Mouse (Mus musculus): Measurements from ENCODE around the gene Gm36210. TPM values are rescaled to one million over a fixed set of nuclear protein-coding genes. Genes with fewer than 3 reads are reported as not detected.

Gene Gm36210
- total RNA-seq, 2 experiments from 2014 or later: not detected

DNA sequence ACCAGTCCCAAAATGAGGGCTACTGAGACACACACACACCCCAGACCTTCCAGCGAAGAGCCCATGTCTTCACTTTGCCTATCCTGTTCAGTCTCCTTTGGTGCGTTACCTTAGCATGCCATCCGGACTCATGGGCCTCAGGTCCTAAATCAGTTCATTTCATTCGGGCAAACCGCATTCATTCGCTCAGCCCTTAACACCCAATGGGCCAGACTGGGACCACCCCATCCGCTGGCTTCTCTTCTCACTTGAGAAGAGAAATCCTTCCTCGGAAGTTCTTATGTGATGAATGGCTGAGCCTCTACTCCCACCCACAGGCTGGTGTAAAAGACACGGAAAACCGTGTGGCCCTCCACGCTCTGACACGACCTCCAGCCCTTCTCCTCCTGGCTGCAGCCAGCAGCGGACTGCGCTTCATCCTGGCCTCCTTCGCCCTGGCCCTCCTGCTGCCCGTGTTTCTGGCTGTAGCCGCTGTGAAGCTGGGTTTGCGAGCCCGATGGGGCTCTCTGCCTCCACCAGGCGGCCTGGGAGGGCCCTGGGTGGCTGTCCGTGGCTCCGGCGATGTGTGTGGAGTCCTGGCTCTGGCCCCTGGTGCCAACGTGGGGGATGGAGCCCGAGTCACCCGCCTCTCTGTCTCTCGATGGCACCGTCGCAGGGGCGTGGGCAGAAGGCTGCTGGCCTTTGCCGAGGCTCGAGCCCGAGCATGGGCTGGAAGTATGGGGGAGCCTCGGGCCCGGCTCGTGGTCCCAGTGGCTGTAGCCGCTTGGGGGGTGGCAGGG lies 17.5 kb upstream of the Gm36210 start:
- ATAC-seq (replicated peaks; ENCODE audit: poor library complexity, severe bottlenecking): peak; percentile 21

DNA sequence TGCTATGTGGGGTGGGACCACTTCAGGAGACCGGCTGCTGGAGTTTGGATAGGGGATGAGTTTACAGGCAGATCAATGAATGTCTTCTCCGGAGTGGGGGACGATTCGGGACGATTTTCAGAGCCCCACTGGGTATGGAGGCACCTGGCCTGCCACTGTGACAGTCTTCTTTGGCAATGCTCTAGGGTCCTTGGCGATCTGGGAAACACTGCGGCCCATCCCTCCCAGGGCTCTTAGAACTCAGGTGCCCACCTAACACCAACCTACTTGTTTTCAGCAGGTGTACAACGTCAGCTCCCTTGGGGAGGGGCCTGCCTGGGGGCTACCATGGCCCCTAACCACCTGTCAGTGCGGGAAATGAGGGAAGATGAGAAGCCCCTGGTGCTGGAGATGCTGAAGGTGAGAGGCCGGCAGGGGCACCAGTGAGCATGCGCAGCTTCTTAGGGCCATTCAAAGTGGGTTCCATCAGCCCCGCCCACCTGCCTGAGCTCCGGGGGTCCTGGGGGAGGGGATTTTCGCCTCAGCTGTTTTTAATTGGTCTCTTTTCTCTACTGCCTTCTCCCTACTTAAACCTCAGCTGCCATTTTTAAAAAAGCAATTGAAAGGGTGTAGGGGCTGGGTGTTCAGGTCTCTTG lies 16.7 kb upstream of the Gm36210 start:
- ATAC-seq (replicated peaks; ENCODE audit: poor library complexity, severe bottlenecking): no peak

DNA sequence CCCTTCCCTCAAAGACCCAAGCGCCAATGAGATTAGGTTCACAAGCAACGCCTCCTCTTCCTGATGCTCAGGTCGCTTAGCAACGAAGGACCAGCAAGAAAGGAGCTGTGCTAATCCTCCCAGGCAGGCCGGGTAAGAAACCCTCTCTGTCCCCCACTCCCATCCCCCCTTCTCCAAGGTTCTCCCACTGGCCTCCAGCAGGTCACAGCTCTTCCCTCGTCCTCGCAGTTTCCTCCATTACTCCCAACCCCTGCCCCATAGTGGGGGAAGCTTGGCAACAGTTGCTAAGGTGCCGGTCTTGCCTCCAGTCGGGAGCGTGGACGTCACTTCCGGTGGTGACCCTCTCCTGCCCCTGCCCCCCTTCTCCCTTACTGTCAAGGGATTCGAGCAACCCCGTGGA lies 16.2 kb upstream of the Gm36210 start:
- ATAC-seq (replicated peaks; ENCODE audit: poor library complexity, severe bottlenecking): peak; percentile 44

DNA sequence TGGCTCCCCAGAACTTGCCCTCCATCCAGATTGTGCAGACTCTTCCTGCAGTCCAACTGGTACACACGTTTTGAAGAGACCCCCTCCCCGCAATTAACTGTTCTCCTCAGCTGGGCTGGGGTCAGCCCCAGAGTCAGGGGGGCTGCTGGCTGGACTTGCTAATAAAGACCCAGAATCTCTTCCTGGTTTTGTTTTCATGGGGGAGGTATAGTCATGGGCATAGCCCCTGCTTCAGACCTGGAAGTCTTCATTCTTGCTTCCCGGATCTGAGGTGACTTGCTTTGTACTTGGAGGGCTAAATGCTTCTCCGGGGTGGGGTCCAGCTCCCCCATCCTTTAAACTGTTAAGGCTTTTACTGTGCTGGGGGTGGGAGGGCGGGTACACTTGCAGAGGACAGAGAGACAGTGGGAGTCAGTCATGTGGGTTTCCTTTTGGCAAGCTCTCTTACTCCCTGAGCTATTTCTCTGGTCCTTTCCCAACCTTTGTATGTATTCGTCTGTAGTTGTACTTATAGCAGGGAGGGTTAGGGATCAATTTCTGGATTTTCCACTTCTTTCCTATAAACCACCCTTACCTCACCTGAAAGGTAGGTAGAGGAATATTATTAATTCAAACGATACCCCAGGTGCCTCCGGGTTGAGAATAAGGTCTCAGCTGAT lies 15.6 kb upstream of the Gm36210 start, which contains the start of gene Nat14:
Gene Nat14 (plus strand): TSS at position 205 of the 659 bp plus-strand sequence.
- no peak for ATAC-seq (replicated peaks; ENCODE audit: poor library complexity, severe bottlenecking)

- ATAC-seq (replicated peaks; ENCODE audit: poor library complexity, severe bottlenecking): peak; percentile 15
These were observed 14.9 kb upstream of the Gm36210 start for GRCm38 (mm10) chr7:4920976-4921823.

- no peak for ATAC-seq (replicated peaks; ENCODE audit: poor library complexity, severe bottlenecking)
These were observed 14.2 kb upstream of the Gm36210 start for GRCm38 (mm10) chr7:4920496-4920895.

DNA sequence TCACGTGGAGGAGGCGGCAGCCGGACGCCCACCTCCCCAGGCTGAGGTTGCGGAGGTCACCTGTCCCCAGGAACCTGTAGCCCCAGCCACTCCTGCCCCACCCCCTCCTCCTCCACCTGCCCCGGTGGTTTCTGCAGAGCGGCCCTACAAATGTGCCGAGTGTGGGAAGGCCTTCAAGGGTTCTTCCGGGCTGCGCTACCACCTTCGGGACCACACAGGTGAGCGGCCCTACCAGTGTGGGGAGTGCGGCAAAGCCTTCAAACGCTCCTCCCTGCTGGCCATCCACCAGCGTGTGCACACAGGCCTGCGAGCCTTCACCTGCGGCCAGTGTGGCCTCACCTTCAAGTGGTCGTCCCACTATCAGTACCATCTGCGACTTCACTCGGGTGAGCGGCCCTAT lies 13.7 kb upstream of the Gm36210 start:
- no peak for ATAC-seq (replicated peaks; ENCODE audit: poor library complexity, severe bottlenecking)

DNA sequence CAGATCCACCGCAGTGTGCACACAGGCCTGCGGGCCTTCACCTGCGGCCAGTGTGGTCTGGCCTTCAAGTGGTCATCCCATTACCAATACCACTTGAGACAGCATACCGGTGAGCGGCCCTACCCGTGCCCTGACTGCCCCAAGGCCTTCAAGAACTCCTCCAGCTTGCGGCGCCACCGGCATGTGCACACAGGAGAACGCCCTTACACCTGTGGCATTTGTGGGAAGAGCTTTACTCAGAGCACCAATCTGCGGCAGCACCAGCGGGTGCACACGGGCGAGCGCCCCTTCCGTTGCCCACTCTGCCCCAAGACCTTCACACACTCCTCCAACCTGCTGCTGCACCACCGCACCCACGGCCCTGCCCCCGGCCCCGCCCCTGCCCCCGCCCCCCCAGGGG lies 12.8 kb upstream of the Gm36210 start:
- ATAC-seq (replicated peaks; ENCODE audit: poor library complexity, severe bottlenecking): no peak

DNA sequence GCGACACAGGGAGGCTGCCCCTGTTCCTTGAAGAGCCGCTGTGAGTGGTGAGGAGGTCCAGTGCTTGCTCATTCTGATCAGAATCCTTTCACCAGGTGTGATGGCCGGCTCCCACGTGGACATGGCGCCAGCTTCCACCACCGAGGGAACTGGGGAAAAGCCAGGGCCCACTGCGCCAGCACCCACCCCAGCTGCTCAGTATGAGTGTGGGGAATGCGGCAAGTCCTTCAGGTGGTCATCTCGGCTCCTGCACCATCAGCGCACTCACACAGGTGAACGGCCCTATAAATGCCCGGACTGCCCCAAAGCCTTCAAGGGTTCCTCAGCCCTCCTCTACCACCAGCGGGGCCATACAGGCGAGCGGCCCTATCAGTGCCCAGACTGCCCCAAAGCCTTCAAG lies 12.4 kb upstream of the Gm36210 start:
- ATAC-seq (replicated peaks; ENCODE audit: poor library complexity, severe bottlenecking): no peak

GRCm38 (mm10) chr7:4917494-4917893 lies 11.2 kb upstream of the Gm36210 start:
- no peak for ATAC-seq (replicated peaks; ENCODE audit: poor library complexity, severe bottlenecking)

DNA sequence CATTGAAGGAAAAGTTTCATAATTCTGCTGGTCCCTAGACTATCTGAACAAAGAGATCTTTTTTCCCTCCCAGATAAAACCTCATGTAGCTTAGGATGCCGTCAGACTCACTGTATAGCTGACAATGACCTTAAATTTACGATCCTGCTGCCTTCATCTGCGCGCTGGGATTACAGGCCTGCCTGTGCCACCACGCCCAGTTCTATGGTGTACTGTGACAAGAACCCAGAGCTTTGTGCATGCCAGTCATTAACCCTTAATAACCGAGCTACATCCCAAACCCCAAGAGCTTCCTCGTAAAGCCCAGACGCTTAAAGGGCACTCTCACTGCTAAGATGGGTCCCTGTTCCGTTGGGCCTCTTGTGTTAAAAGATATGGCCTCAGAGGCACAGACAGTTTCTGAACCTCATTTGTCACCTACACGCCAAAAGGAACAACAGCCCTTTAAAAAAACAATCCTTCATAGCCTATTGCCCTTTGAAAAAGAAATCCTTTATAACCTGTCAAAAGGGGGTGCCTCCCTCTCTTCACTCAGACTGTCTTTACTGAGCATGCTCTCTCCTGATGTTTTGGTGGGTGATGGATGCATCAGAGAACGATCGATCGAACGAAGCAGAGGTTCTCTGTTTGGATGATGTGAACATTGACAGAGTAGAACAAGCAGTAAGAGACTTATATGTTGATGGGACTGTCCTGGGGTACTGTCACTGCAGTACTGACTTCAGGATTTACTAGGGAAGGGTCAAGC lies 9.5 kb upstream of the Gm36210 start:
- ATAC-seq (replicated peaks; ENCODE audit: poor library complexity, severe bottlenecking): peak; percentile 26; the same call in 1 of the 2 replicates

GRCm38 (mm10) chr7:4915007-4915665 lies 8.8 kb upstream of the Gm36210 start, which contains the start of gene Zfp628:
Zfp628 (plus strand) TSS chr7:4915217.
- peak; percentile 81 for ATAC-seq (replicated peaks; ENCODE audit: poor library complexity, severe bottlenecking)

DNA sequence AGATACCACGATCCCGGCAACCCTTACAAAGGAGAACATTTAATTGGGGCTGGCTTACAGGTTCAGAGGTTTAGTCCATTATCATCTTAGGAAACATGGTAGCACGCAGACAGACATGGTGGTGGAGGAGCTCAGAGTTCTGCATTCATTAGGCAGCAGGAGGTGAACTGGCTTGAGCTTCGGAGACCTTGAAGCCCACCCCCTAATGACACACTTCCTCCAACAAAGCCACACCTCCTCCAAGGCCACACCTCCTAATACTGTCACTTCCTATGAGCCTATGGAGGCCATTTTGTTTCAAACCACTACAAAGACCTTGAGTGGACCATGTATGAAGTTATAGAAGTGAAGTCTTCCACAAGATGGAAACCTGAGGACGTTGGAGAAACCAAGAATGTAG lies 5.9 kb upstream of the Gm36210 start:
- no peak for ATAC-seq (replicated peaks; ENCODE audit: poor library complexity, severe bottlenecking)

DNA sequence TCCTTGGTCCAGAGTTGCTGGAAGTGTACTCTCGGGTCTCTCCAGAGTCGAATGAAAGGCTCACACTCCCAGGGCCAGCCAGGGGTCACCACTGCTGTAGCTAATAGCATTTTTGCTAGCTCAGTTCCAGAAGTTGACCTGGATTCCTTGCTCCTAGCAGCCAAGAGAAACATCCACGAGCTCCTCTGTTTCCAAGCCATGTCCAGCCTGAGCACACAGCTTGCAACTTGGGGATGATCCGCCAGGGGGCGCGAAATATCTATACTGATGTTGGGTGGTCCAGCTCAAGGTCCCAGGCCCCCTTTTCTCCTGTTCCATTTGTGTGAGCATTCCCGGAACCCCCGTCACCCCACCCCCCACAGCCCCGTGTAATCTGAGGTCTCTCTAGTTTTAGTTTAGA lies 5.2 kb upstream of the Gm36210 start:
- no peak for ATAC-seq (replicated peaks; ENCODE audit: poor library complexity, severe bottlenecking)

DNA sequence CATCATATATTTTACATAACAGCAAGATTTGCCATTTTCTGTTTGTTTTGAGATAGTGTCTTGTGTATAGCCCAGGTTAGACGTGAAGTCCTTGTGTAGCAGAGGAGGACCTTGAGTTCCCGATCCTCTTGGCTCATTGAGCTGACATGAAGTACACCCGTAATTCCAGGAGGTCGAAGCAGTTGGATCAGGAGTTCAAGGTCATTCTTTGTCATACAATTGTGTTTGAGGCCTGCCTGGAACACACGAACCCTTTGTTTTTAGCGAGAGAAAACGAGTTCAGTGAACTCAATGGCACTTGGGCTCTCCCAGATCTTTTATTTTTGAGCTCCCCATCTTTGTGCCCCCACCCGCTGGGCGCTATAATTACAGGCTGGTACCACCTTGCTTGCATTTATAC lies 3.9 kb downstream of the Gm36210 start:
- ATAC-seq (replicated peaks; ENCODE audit: poor library complexity, severe bottlenecking): no peak

DNA sequence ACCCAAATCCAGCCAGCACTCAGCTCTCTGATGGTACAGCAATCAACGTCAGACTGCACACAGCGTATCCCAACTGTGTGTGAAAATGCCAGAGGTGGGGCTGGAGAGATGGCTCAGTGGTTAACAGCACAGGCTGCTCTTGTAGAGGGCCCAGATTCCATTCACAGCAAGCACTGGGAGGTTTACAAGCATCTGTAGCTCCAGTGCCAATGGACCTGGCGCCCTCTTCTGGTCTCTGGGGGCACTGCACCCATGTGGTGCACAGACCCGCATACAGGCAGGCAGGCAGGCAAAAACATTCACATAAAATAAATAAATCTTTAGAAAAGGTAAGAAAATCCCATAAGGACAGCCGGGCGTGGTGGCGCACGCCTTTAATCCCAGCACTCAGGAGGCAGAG lies 5.1 kb downstream of the Gm36210 start:
- ATAC-seq (replicated peaks; ENCODE audit: poor library complexity, severe bottlenecking): peak; percentile 74

DNA sequence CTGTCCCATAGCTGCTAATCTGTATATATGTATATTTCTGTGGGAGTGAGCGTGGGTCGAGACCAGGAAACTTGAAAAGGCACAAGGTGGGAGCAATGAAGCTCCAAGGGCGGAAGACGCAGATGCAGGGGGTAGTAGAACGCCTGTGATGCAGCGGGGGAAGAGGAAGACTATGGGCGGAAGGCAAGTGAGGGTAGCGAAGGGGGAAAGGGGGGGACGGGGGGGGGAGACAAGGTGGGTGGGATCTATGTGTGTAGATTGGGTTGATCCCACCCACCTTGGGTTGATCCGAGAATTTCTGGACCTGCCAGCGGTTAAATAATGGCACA lies 5.8 kb downstream of the Gm36210 start:
- no peak; the same call in 1 of the 2 replicates for ATAC-seq (replicated peaks; ENCODE audit: poor library complexity, severe bottlenecking)

DNA sequence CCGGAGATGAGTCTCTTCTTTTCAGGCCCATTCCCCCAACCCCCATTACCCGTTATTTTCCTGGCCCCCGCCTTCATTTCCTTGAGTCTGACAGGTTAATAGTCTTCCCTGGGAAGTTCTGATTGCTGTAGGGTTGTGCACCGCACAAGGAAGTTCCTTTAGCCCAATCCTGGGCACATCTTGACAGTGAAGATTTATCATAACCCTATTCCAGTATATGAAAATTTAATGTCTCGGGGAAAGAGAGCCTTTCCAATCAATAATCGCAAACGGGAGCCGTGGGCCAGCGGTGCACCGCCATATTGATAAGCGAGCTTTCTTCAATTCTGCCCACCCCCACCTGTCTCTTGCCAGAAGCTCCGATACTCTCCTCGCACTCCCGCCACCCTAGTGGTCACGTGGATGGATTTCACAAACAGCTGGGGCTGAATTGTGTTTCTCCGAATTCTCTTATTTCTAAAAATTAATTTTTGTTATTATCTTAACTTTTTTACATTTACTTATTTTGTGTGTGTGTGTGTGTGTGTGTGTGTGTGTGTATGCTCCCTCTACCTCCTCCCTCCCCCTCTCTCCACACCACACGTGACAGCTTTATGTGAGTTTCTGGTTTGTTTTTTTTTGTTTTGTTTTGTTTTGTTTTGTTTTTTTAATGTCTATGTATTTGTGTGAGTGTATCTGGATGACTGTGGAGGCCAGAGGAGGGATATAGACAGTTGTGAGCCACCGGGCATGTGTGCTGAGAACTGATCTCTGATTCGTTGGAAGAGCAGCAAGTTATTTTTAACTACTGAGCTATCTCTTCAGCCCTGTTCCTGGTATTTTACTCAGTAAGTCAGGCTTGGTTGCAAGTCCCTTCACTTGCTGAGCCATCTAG lies 6.4 kb downstream of the Gm36210 start:
- ATAC-seq (replicated peaks; ENCODE audit: poor library complexity, severe bottlenecking): peak; percentile 28; the same call in 1 of the 2 replicates

Data from granulocyte monocyte progenitor cell, adult 5-6 weeks (primary cell).